Mouse (Mus musculus) heart, adult 2 months (tissue): Measurements from ENCODE around the gene Ppp6r1.

Source experiments
- CTCF ChIP-seq: fragments of 200-600 bp; IDR thresholded peaks from 2 replicates; pipeline ENCODE4 v1.8.1; 2022; ENCODE audit warnings: antibody characterized with exemption, mild to moderate bottlenecking, moderate library complexity
- POLR2A ChIP-seq: fragments of 200-500 bp; IDR thresholded peaks from 2 replicates; pipeline ENCODE4 v1.6.1; 2011; ENCODE audit warnings: mild to moderate bottlenecking, low read depth, low read length, control low read depth; ENCODE audit not compliant: insufficient read depth

GRCm38 (mm10) chr7:4646806-4647205 is 12.0 kb downstream of the Ppp6r1 start:
- TF ChIP-seq POLR2A (no peak), CTCF (no peak)
